Mouse (Mus musculus) megakaryocyte, embryonic 14.5 days (primary cell): ENCODE measurements around the gene Faap100. TPM values are rescaled to one million over a fixed set of nuclear protein-coding genes. Genes with fewer than 3 reads are reported as not detected.
"Not testable (repeated sequence)": the region's sequence is repeated elsewhere in the genome, so short reads cannot be mapped to it uniquely, and the experiment has no call there.

Source experiments
- H3K27me3 ChIP-seq: replicated peaks from 2 replicates; pipeline ENCODE3; 2012; ENCODE audit warnings: inconsistent platforms
- H3K36me3 ChIP-seq: replicated peaks from 2 replicates; pipeline ENCODE3; 2012; ENCODE audit warnings: low read length, inconsistent platforms, mixed read lengths
- H3K4me1 ChIP-seq: 2 replicates; pipeline ENCODE4 v1.6.1; 2012; ENCODE audit warnings: inconsistent platforms
- H3K4me3 ChIP-seq: replicated peaks from 2 replicates; pipeline ENCODE3; 2012; ENCODE audit warnings: moderate library complexity, mild to moderate bottlenecking, inconsistent platforms
- H3K9me3 ChIP-seq: 2 replicates; pipeline ENCODE4 v1.6.1; 2012; ENCODE audit warnings: inconsistent platforms
- FLI1 ChIP-seq: IDR thresholded peaks from 2 replicates; pipeline ENCODE4 v1.6.1; 2012; ENCODE audit warnings: low read length, inconsistent platforms, mixed read lengths
- GATA1 ChIP-seq: IDR thresholded peaks from 3 replicates; pipeline ENCODE4 v1.6.1; 2012; ENCODE audit warnings: mixed read lengths, low read length, inconsistent platforms, borderline replicate concordance
- polyA plus RNA-seq: library from polyadenylated mRNA; stranded (reverse); fragments of >175 nt; gene quantifications from 2 replicates; pipeline ENCODE4 v1.2.3, GENCODE M21; 2012; ENCODE audit warnings: low replicate concordance; ENCODE audit not compliant: insufficient read depth

Gene Faap100
- 12.4 and 19.3 TPM in 2 replicates for polyA plus RNA-seq

DNA sequence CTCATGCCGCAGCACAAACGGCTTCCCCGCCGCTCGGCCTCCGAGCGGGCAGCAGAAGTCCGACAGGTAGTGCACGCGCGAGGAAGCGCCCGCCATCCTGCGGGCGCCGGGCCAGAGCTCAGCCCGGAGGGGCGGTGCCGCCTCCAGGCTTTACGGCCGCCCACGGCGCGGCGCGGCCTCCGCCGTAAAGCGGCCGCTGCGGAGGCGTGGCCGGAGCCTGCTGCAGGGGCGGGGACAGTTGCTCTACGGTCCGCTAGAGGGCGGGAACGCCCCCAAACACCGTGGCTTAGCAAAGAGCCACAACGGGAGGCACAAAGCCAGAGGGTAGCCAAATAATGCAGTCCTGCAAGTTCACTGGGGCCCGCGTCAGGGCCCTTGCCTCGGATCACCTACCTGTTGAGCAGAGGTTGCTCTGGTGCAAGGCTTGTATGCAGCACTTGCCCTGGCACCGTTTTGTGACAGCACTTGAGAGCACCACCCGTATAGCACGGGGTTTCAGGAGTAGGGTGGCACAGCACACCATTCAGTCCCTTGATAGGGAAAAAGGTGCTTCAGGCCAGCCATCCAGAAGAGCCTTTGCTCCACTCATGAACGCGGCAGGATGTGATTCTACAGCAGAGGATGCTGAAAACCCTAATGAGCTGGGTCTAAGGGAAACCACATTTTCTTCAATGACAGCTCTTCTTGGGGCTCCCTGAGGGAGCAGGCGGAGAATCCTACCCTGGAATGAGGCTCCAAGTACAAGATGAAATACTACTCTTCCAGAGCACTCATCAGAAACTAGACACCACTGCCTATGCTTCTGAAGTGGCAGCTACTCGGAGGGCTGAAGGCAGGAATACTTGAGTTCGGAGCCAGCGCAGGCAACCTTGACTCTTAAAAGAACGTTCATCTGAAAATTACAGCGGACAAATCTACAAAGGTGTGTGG is at the start of gene Faap100:
Gene Faap100 (minus strand): TSS at position 154 of the 930 bp plus-strand sequence.
- Histone ChIP-seq H3K4me1 (peaks cover 36% of the 10 kb centered on the region), H3K36me3 (peaks cover 80% of the 10 kb centered on the region)

DNA sequence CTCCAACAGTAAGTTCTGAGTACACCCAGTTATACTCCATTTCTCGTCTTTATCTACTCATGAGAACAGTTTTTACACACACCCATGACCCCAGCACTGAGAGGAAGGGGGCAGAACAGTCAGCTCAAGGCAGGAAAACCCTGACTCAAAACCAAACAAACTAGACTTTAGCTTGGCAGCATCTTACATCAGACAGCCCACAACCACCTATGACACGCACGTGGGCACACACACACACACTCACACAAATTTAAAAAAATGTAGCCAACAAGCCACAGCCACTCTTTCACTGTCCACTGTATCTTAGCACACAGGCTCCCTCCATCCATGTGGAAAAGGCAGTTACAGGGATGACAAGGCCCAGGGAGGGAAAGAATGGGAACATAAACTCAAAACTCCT is 48.2 kb upstream of the Faap100 start:
- Histone ChIP-seq H3K36me3 (peaks cover 95% of the 10 kb centered on the region), H3K4me3 (no peak overlapping the region), H3K4me1 (peaks cover 36% of the 10 kb centered on the region), H3K9me3 (no peaks in the 10 kb centered on the region), H3K27me3 (no peaks in the 10 kb centered on the region)
- TF ChIP-seq FLI1 = no peak
- TF ChIP-seq GATA1 = no peak

More for the DNA sequence above, at the start of gene Faap100:
- no peak for TF ChIP-seq FLI1
- no peak for TF ChIP-seq GATA1
- H3K9me3 ChIP-seq = no peaks in the 10 kb centered on the region
- H3K27me3 ChIP-seq = no peaks in the 10 kb centered on the region
- peak within 1 kb of the TSS; percentile 99 for H3K4me3 ChIP-seq

DNA sequence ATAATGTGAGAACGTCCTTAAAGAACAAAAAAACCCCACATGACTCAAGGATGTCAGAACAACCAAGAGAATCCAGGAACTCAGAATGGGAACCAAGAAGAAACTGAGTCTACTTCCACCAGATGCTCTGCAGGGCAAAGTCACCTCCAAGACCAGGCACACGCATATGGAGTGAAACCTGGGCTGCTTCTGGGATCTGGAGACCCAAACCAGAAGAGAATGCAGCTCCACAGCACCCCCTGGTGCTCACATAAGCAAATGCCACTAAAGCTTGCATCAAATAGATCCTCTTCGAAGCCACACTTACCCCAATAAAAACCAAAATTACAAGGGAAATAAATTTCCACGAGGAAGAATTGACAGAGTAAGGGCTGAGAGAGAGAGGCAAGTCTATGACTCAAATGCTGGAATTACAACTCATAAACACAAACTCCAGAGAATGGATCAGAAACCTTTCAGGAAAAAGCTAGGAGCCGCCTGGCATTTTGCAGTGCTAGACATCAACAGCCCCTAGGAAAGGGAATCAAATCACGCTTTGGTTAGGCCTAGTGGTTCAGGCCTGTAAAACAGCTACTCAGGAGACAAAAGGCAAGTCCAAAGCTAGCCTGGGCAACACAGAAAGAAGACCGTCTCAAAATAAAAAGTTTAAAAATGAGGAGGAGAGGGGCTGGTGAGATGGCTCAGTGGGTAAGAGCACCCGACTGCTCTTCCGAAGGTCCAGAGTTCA is 45.2 kb upstream of the Faap100 start:
- Histone ChIP-seq H3K27me3 (no peaks in the 10 kb centered on the region), H3K9me3 (no peaks in the 10 kb centered on the region), H3K4me1 (peaks cover 44% of the 10 kb centered on the region), H3K36me3 (peaks cover 95% of the 10 kb centered on the region), H3K4me3 (no peak overlapping the region)
- no peak for TF ChIP-seq GATA1
- no peak for TF ChIP-seq FLI1

DNA sequence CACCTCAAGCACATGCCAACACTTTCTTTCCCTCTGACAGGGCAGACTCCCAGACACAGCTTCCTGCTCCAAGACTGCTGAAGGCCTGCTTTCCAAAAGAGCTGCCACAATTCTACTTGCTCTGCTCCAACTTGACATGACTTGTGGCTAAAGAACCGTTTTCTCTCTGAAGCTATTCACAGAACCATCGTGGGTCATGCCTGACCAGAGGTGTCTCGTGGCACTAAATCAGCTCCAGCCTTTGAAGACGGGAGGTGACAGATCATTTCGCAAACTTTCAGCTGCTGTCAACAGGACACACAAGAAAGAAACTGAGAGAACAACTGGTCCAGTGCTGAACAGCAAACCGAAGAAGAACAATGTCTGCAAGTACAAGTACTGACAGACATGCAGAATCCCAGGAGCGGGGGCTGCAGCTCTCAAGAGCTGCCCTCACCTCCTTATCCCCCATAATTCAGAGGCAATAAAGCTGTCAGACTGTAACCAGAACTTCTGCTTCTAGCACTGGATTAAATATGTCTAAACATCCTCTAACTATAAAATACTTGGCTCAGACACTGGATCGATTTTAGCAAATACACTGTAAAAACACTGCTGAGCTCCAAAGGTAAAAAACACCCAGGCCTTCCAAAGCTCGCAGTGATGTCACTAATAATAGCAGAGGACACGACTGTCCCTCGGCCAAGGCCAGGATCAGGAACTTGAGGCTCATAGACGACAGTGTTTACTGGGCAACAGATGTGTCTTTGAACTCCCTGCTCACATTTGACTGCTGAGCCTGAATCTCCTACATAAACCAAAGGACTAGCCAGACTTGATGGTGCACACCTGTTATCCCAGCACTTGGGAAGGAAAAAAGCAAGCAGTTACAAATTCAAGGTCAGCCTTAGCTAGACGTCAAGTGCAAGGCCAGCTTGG is 44.3 kb upstream of the Faap100 start:
- TF ChIP-seq GATA1 (no peak), FLI1 (no peak)
- no peaks in the 10 kb centered on the region for H3K9me3 ChIP-seq
- peaks cover 95% of the 10 kb centered on the region for H3K36me3 ChIP-seq
- peaks cover 39% of the 10 kb centered on the region for H3K4me1 ChIP-seq
- no peak overlapping the region for H3K4me3 ChIP-seq
- no peaks in the 10 kb centered on the region for H3K27me3 ChIP-seq

DNA sequence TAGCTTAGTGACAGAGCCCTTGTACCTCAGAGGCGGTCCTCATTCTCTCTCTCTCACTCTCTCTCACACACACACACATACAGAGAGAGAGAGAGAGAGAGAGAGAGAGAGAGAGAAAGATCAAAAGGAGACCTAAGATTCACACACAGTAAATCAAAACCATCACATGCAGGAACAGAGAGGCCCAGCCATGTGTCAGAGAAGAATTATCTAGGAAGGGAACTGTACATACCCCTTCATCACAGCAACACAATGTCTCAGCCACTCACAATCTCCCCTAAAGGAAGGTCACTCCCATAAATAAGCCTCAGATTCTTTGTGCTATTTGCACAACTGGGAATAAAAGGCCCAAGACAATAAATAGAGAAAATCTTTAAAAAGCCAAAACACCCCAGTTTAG is 40.0 kb upstream of the Faap100 start:
- Histone ChIP-seq H3K9me3 (no peaks in the 10 kb centered on the region), H3K4me3 (no peak overlapping the region), H3K27me3 (no peaks in the 10 kb centered on the region), H3K36me3 (peaks cover 95% of the 10 kb centered on the region), H3K4me1 (peaks cover 27% of the 10 kb centered on the region)
- TF ChIP-seq FLI1 (no peak), GATA1 (no peak)

DNA sequence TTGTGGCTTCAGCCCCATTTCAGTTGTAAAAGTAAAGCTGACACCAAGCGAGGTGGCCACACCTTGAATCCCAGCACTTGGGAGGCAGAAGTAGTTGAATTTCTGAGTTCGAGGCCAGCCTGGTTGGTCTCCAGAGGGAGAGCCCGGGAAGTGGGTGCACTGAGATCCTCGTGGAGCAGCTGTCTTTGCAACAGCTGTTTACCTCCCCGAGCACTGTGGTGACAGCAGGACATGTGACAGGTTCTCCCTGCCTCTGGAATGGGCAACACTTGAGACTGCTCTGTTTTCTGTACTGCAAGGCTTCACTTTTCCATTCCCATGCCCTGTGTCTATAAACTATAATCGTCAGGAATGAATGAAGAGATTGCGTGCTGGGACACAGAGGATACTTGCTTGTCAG is 39.3 kb upstream of the Faap100 start:
- TF ChIP-seq FLI1 (no peak), GATA1 (no peak)
- no peak overlapping the region for H3K4me3 ChIP-seq
- H3K9me3 ChIP-seq = no peaks in the 10 kb centered on the region
- H3K36me3 ChIP-seq = peaks cover 95% of the 10 kb centered on the region
- H3K27me3 ChIP-seq = no peaks in the 10 kb centered on the region
- peaks cover 19% of the 10 kb centered on the region for H3K4me1 ChIP-seq

DNA sequence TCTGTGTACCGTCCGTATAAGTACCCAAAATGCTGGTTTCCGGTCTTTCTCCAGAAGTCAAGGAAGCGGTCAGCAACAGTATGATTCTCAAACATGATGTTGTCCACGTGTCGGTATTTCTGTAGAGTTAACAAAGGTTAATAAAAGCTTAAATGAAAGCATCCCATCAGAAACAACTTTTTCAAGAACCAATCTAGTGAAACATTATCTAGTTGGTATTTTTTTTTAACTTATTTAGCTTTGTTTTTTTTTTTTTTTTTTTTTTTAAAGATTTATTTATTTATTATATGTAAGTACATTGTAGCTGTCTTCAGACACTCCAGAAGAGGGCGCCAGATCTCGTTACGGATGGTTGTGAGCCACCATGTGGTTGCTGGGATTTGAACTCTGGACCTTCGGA is 35.1 kb upstream of the Faap100 start:
- H3K27me3 ChIP-seq, H3K4me1 ChIP-seq, H3K9me3 ChIP-seq, H3K4me3 ChIP-seq: not testable (repeated sequence)
- H3K36me3 ChIP-seq = peaks cover 96% of the 10 kb centered on the region

DNA sequence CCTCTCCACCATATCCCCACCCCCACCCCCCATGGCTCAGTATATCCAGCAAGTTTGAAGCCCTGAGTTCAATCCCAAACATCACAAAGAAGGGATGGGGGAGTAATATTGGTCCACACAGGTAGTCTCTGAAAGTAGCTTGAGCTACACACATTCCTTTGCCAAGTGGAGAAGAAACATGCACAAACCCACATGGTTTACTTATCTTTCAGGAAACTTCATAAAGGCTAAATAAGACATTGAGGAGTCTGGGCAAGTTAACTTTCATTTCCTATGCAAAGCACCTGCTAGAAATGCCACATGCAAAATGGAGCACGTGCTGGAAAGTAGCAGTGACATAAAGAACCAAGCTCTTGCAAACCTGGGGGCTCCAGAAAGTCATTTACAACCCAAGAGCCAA is 27.9 kb upstream of the Faap100 start:
- no peak for TF ChIP-seq GATA1
- no peak for TF ChIP-seq FLI1
- Histone ChIP-seq H3K4me1 (peaks cover 46% of the 10 kb centered on the region), H3K27me3 (no peaks in the 10 kb centered on the region), H3K36me3 (peaks cover 99% of the 10 kb centered on the region), H3K4me3 (no peak overlapping the region), H3K9me3 (no peaks in the 10 kb centered on the region)

DNA sequence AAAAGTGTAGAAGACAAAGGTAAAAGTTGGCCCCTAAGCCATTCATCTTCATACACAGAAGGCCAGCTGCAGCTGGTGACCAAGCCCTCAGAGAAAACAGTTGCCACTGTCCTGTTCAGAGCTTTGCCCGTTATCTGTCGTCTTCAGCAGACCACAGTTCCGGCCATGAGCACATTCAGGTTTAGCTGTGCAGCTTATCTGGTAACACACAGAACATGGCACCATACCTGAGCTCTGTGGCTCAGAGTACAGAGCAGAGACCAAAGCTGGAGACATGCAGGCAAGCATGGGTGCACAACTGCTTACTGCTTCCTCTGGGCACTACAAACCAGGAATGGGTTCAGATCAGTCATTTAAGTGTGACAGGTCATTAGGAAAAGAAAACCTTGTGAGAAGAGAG is 27.3 kb upstream of the Faap100 start:
- Histone ChIP-seq H3K4me1 (peaks cover 46% of the 10 kb centered on the region), H3K27me3 (no peaks in the 10 kb centered on the region), H3K36me3 (peaks cover 99% of the 10 kb centered on the region), H3K9me3 (no peaks in the 10 kb centered on the region), H3K4me3 (peak overlapping the region; percentile 0)
- TF ChIP-seq FLI1 (0 out of 2 replicates have a peak, but pooled peaks have one; percentile 18), GATA1 (peak; percentile 66; the same call in 1 of the 3 replicates)
